Mouse (Mus musculus) gastrocnemius, adult 2 months (tissue): ENCODE measurements around the gene Grasp. TPM values are rescaled to one million over a fixed set of nuclear protein-coding genes. Genes with fewer than 3 reads are reported as not detected.
A peak's percentile ranks its signal among the peaks of the same experiment; 100 is the strongest.

Source experiments
- DNase-seq: peaks from one replicate; pipeline ENCODE4 v3.0.0; 2022
- H3K27ac ChIP-seq: fragments of 200-600 bp; 2 replicates; pipeline ENCODE4 v1.8.1; 2022; ENCODE audit warnings: mild to moderate bottlenecking
- H3K4me3 ChIP-seq: fragments of 200-600 bp; 2 replicates; pipeline ENCODE4 v1.8.1; 2022; ENCODE audit warnings: mild to moderate bottlenecking, moderate library complexity
- CTCF ChIP-seq: fragments of 200-600 bp; IDR thresholded peaks from 2 replicates; pipeline ENCODE4 v1.8.1; 2022; ENCODE audit warnings: antibody characterized with exemption, mild to moderate bottlenecking, moderate library complexity
- intact Hi-C: fragments of 180-260 bp; cut with DNase I; formaldehyde crosslinking; loops from one replicate; pipeline ENCODE4 v1.15.1; 2025
- total RNA-seq, 2 experiments: library from RNA; stranded (reverse); gene quantifications; 2 replicates each; pipeline ENCODE4 v1.2.3; 2021

The Grasp gene
- total RNA-seq, 2 experiments from 2014 or later, result 5.8 to 5.9 TPM

DNA sequence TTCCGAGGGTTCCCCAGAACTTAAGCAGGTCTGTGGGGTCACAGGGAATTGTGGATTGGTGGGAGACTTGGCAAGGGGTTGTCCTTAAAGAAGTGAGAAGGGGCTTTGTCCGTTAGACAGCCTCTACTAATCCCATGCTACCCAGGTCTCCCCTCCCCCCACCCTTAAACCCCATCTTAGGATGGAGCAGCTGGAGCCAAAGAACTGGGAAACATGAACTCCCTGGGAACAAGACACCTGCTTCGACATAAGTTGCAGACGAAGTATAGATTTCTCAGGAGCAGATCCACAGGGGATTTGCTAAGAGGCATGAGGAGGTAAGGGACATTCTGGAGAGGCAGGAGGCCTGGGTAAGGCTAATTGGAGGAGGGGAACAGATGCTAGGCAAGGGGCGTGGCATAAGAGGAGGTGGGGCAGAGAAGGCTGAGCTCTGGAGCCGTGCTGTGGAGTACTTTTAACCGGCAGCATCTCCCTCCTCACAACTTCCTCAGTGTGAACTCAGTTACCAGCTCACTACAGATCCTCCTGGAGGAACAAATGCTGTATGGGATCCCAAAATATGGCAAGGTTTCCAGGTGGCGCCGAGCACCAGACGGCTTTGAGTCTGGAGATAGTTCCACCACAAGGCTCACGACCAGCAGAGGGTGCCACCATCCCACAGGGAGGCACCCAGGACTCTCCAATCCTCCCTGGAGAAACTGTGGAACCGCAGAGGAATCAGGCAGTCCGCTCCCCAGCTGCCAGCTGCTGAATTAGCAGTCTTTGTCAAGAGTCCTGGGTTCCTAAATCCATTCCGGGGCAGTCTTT lies 2.5 kb upstream of the Grasp start:
- H3K27ac ChIP-seq, result peak overlapping the region; percentile 70
- intact Hi-C loops, result loop anchor here (1.0 to 10.0 kb wide), 4 partner anchors 16 to 753 kb away; partner anchors contain the start of gene Atg101
- DNase-seq, result peak; percentile 93
- TF ChIP-seq CTCF, result peak; percentile 99; the same call in 1 of the 2 replicates
- H3K4me3 ChIP-seq, result peak overlapping the region; percentile 64

DNA sequence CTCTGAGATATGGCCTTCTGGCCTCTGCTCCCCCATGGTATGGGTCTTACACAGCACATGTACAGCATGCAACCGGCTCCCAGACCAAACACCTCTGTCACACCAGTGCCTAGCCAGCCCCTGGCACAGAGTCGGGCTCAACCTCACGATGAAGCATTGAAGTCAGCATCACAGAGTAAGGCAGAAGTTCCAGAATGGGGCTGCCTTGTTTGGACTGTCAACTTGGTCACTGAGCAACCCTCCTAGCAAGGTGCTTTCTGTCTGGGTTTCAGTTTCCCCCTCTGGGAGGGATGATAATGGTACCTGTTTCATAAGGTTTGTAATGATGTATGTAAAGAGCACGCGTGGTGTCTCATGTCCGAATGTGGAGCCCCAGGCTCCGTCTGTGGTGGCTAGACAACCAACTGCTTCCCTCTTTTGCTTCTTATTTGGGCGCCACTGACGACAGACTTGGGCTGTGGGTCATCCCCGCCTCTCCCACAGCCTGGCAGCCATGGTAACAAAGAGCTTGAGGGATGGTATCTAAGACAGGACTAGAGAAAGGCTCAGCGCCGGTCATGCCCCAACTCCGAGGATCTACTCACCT lies 998 bp upstream of the Grasp start:
- Histone ChIP-seq H3K27ac (no peak overlapping the region), H3K4me3 (no peak overlapping the region)
- no peak for TF ChIP-seq CTCF
- DNase-seq, result no peak
- intact Hi-C loops, result loop anchor here (5.0 to 10.0 kb wide), 3 partner anchors 59 to 752 kb away; partner anchors contain the start of gene Atg101

DNA sequence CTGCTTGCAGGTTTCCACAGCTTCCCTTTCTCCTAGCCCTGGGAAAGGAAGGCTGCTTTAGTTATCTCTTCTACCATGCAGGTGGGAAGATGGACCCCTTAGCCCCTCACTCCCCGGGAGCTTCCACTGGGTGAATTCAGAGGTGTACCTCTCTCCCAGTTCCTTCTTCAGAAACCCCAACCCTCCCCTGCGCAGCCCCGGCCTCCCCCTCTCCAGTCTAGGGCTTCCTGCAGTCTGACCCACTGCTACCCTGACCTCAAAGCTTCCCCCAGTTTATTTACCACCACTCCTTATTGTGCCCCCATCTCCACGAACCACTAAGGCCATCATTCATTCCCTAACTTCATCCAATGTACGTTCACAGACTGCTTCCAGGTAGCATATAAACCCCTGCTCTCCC lies 392 bp upstream of the Grasp start:
- DNase-seq, result no peak
- peak overlapping the region; percentile 84 for H3K4me3 ChIP-seq
- no peak for TF ChIP-seq CTCF
- intact Hi-C loops, result loop anchor here (5.0 to 10.0 kb wide), 3 partner anchors 59 to 751 kb away; partner anchors contain the start of gene Atg101
- H3K27ac ChIP-seq, result peak overlapping the region; percentile 91

DNA sequence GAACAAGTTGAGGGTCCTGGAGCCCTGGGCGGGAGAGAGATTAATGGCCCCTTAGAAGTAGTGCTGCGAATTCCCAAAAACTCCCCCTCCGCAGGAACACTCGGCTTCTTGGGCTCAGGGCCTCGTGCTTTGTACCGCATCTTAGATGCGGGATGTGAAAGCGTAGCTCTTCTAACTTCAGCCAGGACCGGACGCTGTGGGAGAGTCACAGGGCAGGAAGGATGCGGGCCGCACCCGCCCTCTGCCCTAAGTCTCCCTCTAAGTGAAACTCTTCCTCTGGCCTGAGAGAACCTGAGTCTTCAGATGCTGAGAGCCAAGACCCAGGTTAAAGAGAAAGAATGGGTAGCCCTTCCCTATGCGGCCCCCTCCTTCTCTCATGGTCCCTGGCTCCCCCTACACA lies 989 bp downstream of the Grasp start:
- peak overlapping the region; percentile 84 for H3K4me3 ChIP-seq
- DNase-seq, result no peak
- H3K27ac ChIP-seq, result peak overlapping the region; percentile 91
- intact Hi-C loops, result loop anchor here (5.0 to 10.0 kb wide), 3 partner anchors 57 to 750 kb away; partner anchors contain the start of gene Atg101
- no peak for TF ChIP-seq CTCF

DNA sequence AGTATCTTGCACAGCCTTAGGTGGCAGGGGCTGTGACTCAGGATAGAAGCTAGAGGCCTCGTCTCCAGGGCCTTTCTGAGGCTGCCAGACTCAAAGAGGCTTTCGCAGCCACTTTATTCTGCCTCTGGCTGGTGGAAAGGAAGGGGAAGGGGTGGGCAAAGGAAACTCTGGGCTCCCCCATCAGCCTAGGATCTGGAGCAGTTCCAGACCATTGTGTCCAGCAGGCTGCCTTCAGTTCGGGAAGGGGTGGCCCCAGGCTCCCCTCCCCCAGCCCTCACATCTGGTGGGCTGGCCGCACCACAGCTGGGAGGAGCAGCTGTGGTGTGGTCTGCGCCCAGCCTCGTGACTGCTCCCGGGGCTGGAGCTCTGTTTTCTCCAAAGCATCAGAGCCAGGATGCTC lies 4.0 kb downstream of the Grasp start:
- Histone ChIP-seq H3K27ac (peak overlapping the region; percentile 79), H3K4me3 (peak overlapping the region; percentile 64)
- intact Hi-C loops, result loop anchor here (10.0 kb wide), 1 partner anchor 747 kb away; no protein-coding TSS in a partner anchor
- peak; percentile 86 for DNase-seq
- TF ChIP-seq CTCF, result no peak

DNA sequence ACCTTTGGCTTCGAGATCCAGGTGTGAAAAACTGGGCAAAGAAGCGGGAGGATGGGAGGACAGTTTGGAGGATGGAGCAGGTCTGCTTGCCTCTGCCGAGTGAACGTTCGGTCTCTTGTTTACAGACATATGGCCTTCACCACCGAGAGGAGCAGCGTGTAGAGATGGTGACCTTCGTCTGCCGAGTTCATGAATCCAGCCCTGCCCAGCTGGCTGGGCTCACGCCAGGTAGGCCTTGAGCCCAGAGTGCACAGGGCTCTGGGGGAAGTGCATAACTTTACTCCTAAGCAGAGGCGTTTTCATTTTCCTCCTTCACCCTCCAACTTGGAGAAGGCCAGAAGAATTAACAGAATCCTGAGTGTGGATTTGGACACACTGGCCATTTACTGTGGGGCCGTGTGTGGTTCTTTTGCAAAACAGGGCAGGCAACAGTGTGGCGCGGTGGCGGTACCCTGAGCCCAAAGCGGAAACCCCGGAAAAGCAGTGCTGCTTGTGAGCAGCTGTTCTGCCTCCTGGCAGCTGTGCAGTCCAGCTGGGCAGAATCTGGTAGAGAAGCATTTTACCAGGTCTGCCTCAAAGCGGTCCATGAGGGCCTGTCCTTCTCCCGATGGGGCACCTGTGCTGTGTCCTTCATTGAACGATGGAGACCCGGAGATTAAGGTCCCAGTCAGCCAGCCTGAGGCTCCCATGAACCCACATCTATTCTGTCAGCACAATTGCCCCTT lies 5.0 kb downstream of the Grasp start:
- intact Hi-C loops, result loop anchor here (10.0 kb wide), 1 partner anchor 746 kb away; no protein-coding TSS in a partner anchor
- H3K4me3 ChIP-seq, result peak overlapping the region; percentile 64
- H3K27ac ChIP-seq, result peak overlapping the region; percentile 79
- peak; percentile 89 for DNase-seq
- no peak for TF ChIP-seq CTCF

DNA sequence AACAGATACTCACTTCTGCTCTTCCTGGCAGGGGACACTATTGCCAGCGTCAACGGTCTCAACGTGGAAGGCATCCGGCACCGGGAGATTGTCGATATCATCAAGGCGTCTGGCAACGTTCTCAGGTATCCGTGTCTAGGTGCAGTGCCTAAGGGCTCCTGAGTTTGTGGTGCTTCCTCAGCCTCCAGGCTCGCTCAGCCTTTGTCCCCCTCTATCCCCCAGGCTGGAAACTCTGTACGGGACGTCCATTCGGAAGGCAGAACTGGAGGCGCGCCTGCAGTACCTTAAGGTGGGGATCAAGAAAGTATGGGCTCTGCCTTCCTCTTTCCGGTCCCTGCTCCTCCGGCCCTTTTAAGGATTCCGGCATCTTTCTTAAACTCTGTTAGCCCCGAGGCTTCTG lies 6.5 kb downstream of the Grasp start:
- intact Hi-C loops, result no loop called here
- no peak for TF ChIP-seq CTCF
- H3K27ac ChIP-seq, result 0 out of 2 replicates have a peak overlapping the region, but pooled peaks have one; percentile 8
- H3K4me3 ChIP-seq, result no peak overlapping the region
- no peak for DNase-seq

DNA sequence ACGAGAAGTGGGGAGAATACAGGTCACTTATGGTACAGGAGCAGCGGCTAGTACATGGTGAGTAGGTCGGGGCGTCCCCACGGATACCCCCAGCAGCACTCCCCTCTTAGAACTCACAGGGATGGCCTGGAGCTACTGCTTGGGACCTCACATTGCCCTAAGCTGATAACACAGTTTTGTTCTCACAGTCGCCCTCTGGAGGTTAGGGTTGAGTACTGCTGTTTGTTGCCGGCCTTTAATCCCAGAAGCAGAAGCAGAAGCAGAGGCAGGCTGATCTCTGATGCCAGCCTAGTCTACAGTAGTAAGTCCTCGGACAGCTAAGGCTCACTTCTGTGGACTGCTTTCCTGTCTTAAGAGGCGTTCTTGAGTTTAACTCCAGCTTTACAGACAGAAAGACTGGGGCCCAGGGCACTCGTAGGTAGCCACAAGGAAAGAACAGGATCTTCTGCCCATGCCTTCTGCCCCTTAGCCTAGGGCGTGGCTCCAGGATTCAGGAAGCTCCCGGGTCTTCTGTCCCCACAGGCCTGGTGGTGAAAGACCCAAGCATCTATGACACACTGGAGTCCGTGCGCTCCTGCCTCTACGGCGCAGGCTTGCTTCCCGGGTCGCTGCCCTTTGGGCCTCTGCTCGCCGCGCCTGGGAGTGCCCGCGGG lies 7.1 kb downstream of the Grasp start:
- TF ChIP-seq CTCF, result peak; percentile 62
- no peak overlapping the region for H3K27ac ChIP-seq
- DNase-seq, result no peak
- intact Hi-C loops, result no loop called here
- no peak overlapping the region for H3K4me3 ChIP-seq

DNA sequence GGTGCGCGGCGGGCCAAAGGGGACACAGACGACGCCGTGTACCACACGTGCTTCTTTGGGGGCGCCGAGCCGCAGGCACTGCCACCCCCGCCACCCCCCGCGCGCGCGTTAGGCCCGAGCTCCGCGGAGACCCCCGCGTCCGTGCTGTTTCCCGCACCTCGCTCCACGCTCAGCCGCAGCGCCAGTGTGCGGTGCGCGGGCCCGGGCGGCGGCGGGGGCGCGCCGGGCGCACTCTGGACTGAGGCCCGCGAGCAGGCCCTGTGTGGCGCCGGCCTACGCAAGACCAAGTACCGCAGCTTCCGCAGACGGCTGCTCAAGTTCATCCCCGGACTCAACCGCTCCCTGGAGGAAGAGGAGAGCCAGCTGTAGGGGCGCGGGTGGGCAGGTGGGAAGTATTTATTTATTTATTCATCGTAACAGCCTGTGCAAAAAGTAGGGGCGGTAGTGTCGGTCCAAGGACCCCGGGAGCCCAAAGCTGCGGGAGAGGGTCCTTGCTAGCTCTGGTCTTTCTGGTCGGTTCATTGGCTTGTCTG lies 7.7 kb downstream of the Grasp start:
- H3K27ac ChIP-seq, result no peak overlapping the region
- no peak for DNase-seq
- no peak for TF ChIP-seq CTCF
- H3K4me3 ChIP-seq, result no peak overlapping the region
- intact Hi-C loops, result no loop called here

DNA sequence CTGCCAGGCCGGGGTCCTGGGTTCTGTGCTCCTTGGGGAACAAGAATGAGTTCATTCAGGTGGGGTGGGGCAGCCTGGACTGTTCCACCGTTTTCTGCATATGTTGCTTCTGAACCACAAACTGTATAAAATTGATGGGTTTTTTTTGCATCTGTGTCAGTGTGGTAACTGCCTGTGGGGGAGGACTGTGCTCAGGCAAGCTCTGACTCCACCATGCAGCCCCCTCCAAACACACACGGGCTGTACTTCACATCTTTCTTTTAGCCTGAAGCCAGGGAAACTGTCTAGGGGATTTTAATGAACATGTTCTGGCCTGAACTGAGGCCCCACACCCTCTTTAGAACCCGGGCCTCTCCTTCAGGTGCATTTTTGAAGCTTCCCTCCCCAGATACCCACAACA lies 8.6 kb downstream of the Grasp start:
- peak overlapping the region; percentile 61 for H3K27ac ChIP-seq
- no peak for DNase-seq
- intact Hi-C loops, result no loop called here
- no peak for TF ChIP-seq CTCF
- H3K4me3 ChIP-seq, result no peak overlapping the region

DNA sequence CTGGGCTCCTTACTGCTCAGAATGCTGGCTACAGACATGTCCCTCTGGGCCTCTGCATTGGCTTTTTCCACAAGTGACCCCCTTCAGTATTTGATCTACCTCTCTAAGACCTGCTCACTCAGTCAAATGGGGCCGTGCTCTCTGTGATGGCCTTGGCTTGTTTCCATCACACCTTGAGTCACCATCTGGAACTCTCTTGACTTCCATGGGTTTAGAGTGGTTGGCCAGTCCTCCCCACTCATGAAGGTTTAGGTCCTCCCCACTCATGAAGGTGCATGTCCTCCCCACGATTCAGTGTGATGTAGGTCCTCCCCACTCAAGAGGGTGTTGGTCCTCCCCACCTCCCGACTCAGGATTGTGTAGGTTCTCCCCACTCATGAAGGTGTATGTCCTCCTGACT lies 9.2 kb downstream of the Grasp start:
- intact Hi-C loops, result no loop called here
- Histone ChIP-seq H3K4me3 (no peak overlapping the region), H3K27ac (peak overlapping the region; percentile 61)
- no peak for TF ChIP-seq CTCF
- no peak for DNase-seq
